Mouse (Mus musculus) heart, embryonic 14.5 days (tissue): Measurements from ENCODE around the gene Aatk. TPM values are rescaled to one million over a fixed set of nuclear protein-coding genes. Genes with fewer than 3 reads are reported as not detected.

Source experiments
- ATAC-seq: fragments of 200-750 bp; cut with Nextera tagmentation; 2 replicates; pipeline ENCODE4 v1.8.0; 2017; ENCODE audit warnings: low read depth, moderate TSS enrichment; ENCODE audit not compliant: insufficient number of reproducible peaks, insufficient read depth, low FRiP score
- H3K27ac ChIP-seq, 2 experiments: fragments of 200-500 bp in 1 of 2; fragments of 300-500 bp in 1 of 2; sonication (generic) in 1 of 2; replicated peaks in 1 of 2; 2 replicates each; pipeline ENCODE4 v1.5.1; 2012 to 2014; ENCODE audit warnings: low read depth in 2 of 2, low read length in 2 of 2, control low read depth in 1 of 2, mild to moderate bottlenecking in 1 of 2, mixed read lengths in 1 of 2; ENCODE audit not compliant: control insufficient read depth in 1 of 2, insufficient read depth in 1 of 2
- H3K27me3 ChIP-seq: fragments of 300-500 bp; sonication (generic); 2 replicates; pipeline ENCODE4 v1.6.1; 2014; ENCODE audit warnings: mild to moderate bottlenecking, low read length, control low read depth; ENCODE audit not compliant: control insufficient read depth, insufficient read depth
- H3K36me3 ChIP-seq: fragments of 300-500 bp; sonication (generic); 2 replicates; pipeline ENCODE4 v1.6.1; 2014; ENCODE audit warnings: mild to moderate bottlenecking, control low read depth, low read length, mixed read lengths; ENCODE audit not compliant: control insufficient read depth, insufficient read depth
- H3K4me1 ChIP-seq, 2 experiments: fragments of 200-500 bp in 1 of 2; fragments of 300-500 bp in 1 of 2; sonication (generic) in 1 of 2; 2 replicates each; pipeline ENCODE4 v1.6.1; 2012 to 2014; ENCODE audit warnings: low read length in 2 of 2, control low read depth in 1 of 2, mixed read lengths in 1 of 2; ENCODE audit not compliant: control insufficient read depth in 2 of 2, insufficient read depth in 2 of 2
- H3K4me2 ChIP-seq: fragments of 300-500 bp; sonication (generic); 2 replicates; pipeline ENCODE4 v1.6.1; 2014; ENCODE audit warnings: mild to moderate bottlenecking, low read length
- H3K4me3 ChIP-seq, 2 experiments: fragments of 200-500 bp in 1 of 2; fragments of 300-500 bp in 1 of 2; sonication (generic) in 1 of 2; 2 replicates each; pipeline ENCODE4 v1.5.1; 2012 to 2014; ENCODE audit warnings: low read length in 2 of 2, mild to moderate bottlenecking in 2 of 2, control low read depth in 1 of 2, low read depth in 1 of 2, moderate library complexity in 1 of 2; ENCODE audit not compliant: control insufficient read depth in 1 of 2, insufficient read depth in 1 of 2
- H3K9ac ChIP-seq: fragments of 300-500 bp; sonication (generic); 2 replicates; pipeline ENCODE4 v1.6.1; 2014; ENCODE audit warnings: mild to moderate bottlenecking, low read length
- H3K9me3 ChIP-seq: fragments of 300-500 bp; sonication (generic); 2 replicates; pipeline ENCODE4 v1.6.1; 2016; ENCODE audit warnings: low read length, control low read depth; ENCODE audit not compliant: control insufficient read depth
- WGBS: fragments of 180-500 bp; shearing (Covaris S2); extraction: QIAGEN DNeasy Blood & Tissue Kit; methylation state at CpG from one replicate; pipeline ENCODE4 v1.1.7; 2014; 5-methylcytosine and 5-hydroxymethylcytosine counted together
- polyA plus RNA-seq: library from polyadenylated mRNA; unstranded; fragments of >200 nt; fragmentation: Nextera tagmentation; extraction: Ambion mirVana; gene quantifications from 2 replicates; pipeline ENCODE4 v1.2.1, GENCODE M21; 2014

The Aatk gene
- polyA plus RNA-seq, 1 experiment from 2014 or later = 1.1 TPM

- peaks cover 22 to 29% of the 10 kb centered on the region in 2 experiments for H3K4me1 ChIP-seq
- no peaks in the 10 kb centered on the region for H3K9me3 ChIP-seq
- no peaks in the 10 kb centered on the region for H3K36me3 ChIP-seq
- 52% methylated on average over 13 of the region's 13 CpGs for WGBS
- H3K27ac ChIP-seq = peak overlapping the region; percentile 50 to 71; a peak in 3 of 4 replicates
- H3K4me2 ChIP-seq = peak overlapping the region; percentile 16; the same call in 1 of the 2 replicates
- H3K27me3 ChIP-seq = peaks cover 14% of the 10 kb centered on the region
- H3K9ac ChIP-seq = no peak overlapping the region; the same call in 1 of the 2 replicates
- peak; percentile 58; the same call in 1 of the 2 replicates for ATAC-seq
- H3K4me3 ChIP-seq = no peak overlapping the region
Measured at GRCm38 (mm10) chr11:120041191-120042123, 5.5 kb downstream of the Aatk start.

- H3K27ac ChIP-seq = no peak overlapping the region
- H3K27me3 ChIP-seq = peaks cover 4% of the 10 kb centered on the region; the same call in 1 of the 2 replicates
- H3K9ac ChIP-seq = no peak overlapping the region
- H3K4me1 ChIP-seq = peaks cover 22 to 29% of the 10 kb centered on the region in 2 experiments
- H3K9me3 ChIP-seq = 0 out of 2 replicates have a peak, but pooled peaks cover 5% of the 10 kb centered on the region
- no peak overlapping the region for H3K4me2 ChIP-seq
- WGBS = 60% methylated on average over 8 of the region's 8 CpGs
- ATAC-seq = peak; percentile 9; the same call in 1 of the 2 replicates
- no peak overlapping the region for H3K4me3 ChIP-seq
- H3K36me3 ChIP-seq = no peaks in the 10 kb centered on the region
Measured at GRCm38 (mm10) chr11:120040440-120040839, 6.5 kb downstream of the Aatk start.

GRCm38 (mm10) chr11:120039581-120039980 lies 7.4 kb downstream of the Aatk start:
- peaks cover 22 to 29% of the 10 kb centered on the region in 2 experiments for H3K4me1 ChIP-seq
- WGBS = 16% methylated on average over 4 of the region's 4 CpGs
- ATAC-seq = peak; percentile 28

GRCm38 (mm10) chr11:120034762-120035161 lies 12.2 kb downstream of the Aatk start:
- Histone ChIP-seq H3K4me2 (no peak overlapping the region), H3K9ac (no peak overlapping the region), H3K36me3 (no peaks in the 10 kb centered on the region), H3K4me3 (no peak overlapping the region), H3K4me1 (peaks cover 8% of the 10 kb centered on the region in 2 experiments), H3K9me3 (0 out of 2 replicates have a peak, but pooled peaks cover 5% of the 10 kb centered on the region), H3K27ac (no peak overlapping the region), H3K27me3 (no peaks in the 10 kb centered on the region)
- no peak for ATAC-seq
- WGBS = 61% methylated on average over 5 of the region's 5 CpGs

More at GRCm38 (mm10) chr11:120039581-120039980, 7.4 kb downstream of the Aatk start:
- H3K9me3 ChIP-seq = 0 out of 2 replicates have a peak, but pooled peaks cover 5% of the 10 kb centered on the region
- H3K27ac ChIP-seq = peak overlapping the region; percentile 74 to 84
- H3K9ac ChIP-seq = 0 out of 2 replicates have a peak overlapping the region, but pooled peaks have one; percentile 21
- no peak overlapping the region for H3K4me3 ChIP-seq
- H3K36me3 ChIP-seq = no peaks in the 10 kb centered on the region
- no peak overlapping the region for H3K4me2 ChIP-seq
- H3K27me3 ChIP-seq = no peaks in the 10 kb centered on the region

GRCm38 (mm10) chr11:120034306-120034705 lies 12.7 kb downstream of the Aatk start:
- WGBS = 37% methylated on average over 3 of the region's 3 CpGs
- Histone ChIP-seq H3K27ac (no peak overlapping the region), H3K27me3 (no peaks in the 10 kb centered on the region), H3K4me2 (no peak overlapping the region), H3K4me1 (peaks cover 4% of the 10 kb centered on the region in 2 experiments), H3K9me3 (0 out of 2 replicates have a peak, but pooled peaks cover 5% of the 10 kb centered on the region), H3K9ac (no peak overlapping the region), H3K36me3 (no peaks in the 10 kb centered on the region), H3K4me3 (no peak overlapping the region)
- no peak for ATAC-seq

GRCm38 (mm10) chr11:120033473-120033872 lies 13.5 kb downstream of the Aatk start:
- Histone ChIP-seq H3K27me3 (no peaks in the 10 kb centered on the region), H3K4me1 (no peaks in the 10 kb centered on the region; a peak in 1 of 4 replicates), H3K4me3 (no peak overlapping the region), H3K9ac (no peak overlapping the region), H3K36me3 (no peaks in the 10 kb centered on the region), H3K9me3 (0 out of 2 replicates have a peak, but pooled peaks cover 5% of the 10 kb centered on the region), H3K27ac (no peak overlapping the region), H3K4me2 (no peak overlapping the region)
- ATAC-seq = no peak
- WGBS = 84% methylated on average over 3 of the region's 3 CpGs

- H3K9ac ChIP-seq = no peak overlapping the region
- no peak overlapping the region for H3K4me3 ChIP-seq
- WGBS = 55% methylated on average over 8 of the region's 8 CpGs
- ATAC-seq = no peak
- H3K4me1 ChIP-seq = no peaks in the 10 kb centered on the region; a peak in 1 of 4 replicates
- no peak overlapping the region for H3K4me2 ChIP-seq
- H3K9me3 ChIP-seq = 0 out of 2 replicates have a peak, but pooled peaks cover 5% of the 10 kb centered on the region
- H3K36me3 ChIP-seq = no peaks in the 10 kb centered on the region
- H3K27ac ChIP-seq = no peak overlapping the region
- H3K27me3 ChIP-seq = no peaks in the 10 kb centered on the region
Measured at GRCm38 (mm10) chr11:120032052-120032451, 14.9 kb downstream of the Aatk start.
